Mouse (Mus musculus) liver, postnatal 0 days (tissue): ENCODE measurements around the gene Mgat5b.

Source experiments
- CTCF ChIP-seq: sonication (generic); IDR thresholded peaks from 2 replicates; pipeline ENCODE4 v1.5.1; 2016; ENCODE audit warnings: antibody characterized with exemption, low read depth
- EP300 ChIP-seq: IDR thresholded peaks from 2 replicates; pipeline ENCODE4 v1.6.1; 2016; ENCODE audit warnings: antibody characterized with exemption, low read depth, mild to moderate bottlenecking

DNA sequence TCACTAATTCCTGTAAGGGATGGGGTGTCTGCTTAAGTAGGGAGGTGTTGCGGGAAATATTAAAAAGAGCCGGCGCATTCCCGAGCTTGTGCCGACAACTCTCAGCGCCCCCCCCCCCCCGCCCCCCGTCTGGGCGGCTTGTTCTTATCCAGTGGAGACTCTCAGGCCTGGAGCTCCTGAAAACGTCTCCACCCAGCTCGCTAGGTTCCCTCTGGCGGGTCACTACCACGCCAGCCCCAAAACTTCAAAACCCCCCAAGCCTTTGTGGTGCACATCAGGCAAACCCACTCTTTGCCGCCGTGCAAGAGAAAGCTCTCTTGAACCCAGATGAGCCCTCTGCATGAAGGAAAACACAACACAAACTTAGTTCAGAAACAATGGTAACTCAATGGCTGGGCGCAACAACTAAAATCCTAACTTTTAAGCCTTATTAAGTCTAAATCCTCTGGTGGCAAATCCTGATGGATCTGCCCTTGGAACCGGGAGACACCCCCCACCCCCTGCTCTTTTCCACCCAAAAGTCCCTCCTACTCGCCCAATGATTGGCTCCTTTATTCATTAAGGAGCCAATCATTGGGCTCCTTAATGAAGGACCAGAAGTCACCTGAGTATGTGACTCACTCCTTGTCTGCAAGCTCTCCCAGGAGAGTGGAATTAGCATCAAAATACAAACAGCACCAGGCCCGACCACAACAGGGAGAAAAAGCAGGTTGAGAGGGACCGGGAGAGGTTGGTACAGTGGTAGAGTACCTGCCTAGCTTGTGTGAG is 21.6 kb downstream of the Mgat5b start:
- TF ChIP-seq CTCF = no peak
- TF ChIP-seq EP300 = no peak
